In genomic region chr5:107015422-107016081, GRCm38 (mm10) we compare ENCODE assay signal across 8 mouse cellular contexts. TPM values are rescaled to one million over a fixed set of nuclear protein-coding genes. Genes with fewer than 3 reads are reported as not detected.
DNase-seq lines count a peak whose midpoint lies in the region; ATAC-seq lines count a peak whose summit lies in the region.
"Had no signal": no experiment of that assay in that cellular context is flagged by ENCODE, and none has a peak within 500 bp of the region (broad histone marks: within the 10 kb centered on the region; RNA-seq: fewer than 3 reads in every experiment).

No protein-coding gene starts in this region.

- WGBS in midbrain, embryonic 10.5 days, result 34% methylated on average over 10 of the region's 10 CpGs
- 29% methylated on average over 10 of the region's 10 CpGs for WGBS in midbrain, embryonic 16.5 days
- WGBS in embryonic facial prominence, embryonic 13.5 days, result 14% methylated on average over 10 of the region's 10 CpGs

- DNase-seq in midbrain, embryonic 10.5 days (ENCODE audit: low spot score), result no peak
- DNase-seq in liver, result peak; percentile 47
- peak; percentile 35 for DNase-seq in thymus, postnatal 25 days
- DNase-seq in gastrocnemius, postnatal 10 days, result no peak
- no peak for DNase-seq in adrenal gland, postnatal 36 days
- DNase-seq: adrenal gland, postnatal 10 days had no signal

- no peaks in the 10 kb centered on the region for H3K36me3 ChIP-seq in midbrain, embryonic 10.5 days
- no peaks in the 10 kb centered on the region for H3K36me3 ChIP-seq in midbrain, embryonic 16.5 days (ENCODE audit: control insufficient read depth, insufficient read depth, low read length)
- no peaks in the 10 kb centered on the region for H3K36me3 ChIP-seq in embryonic facial prominence, embryonic 13.5 days

- H3K4me3 ChIP-seq in midbrain, embryonic 10.5 days, result no peak overlapping the region
- H3K4me3 ChIP-seq in midbrain, embryonic 16.5 days (ENCODE audit: low read depth, low read length), result no peak overlapping the region
- no peak overlapping the region for H3K4me3 ChIP-seq in embryonic facial prominence, embryonic 13.5 days

- no peak for ATAC-seq in midbrain, embryonic 16.5 days
- no peak for ATAC-seq in embryonic facial prominence, embryonic 13.5 days (ENCODE audit: insufficient number of reproducible peaks, insufficient read depth, low FRiP score, low TSS enrichment, low read depth)

- no peaks in the 10 kb centered on the region for H3K9me3 ChIP-seq in midbrain, embryonic 10.5 days (replicated peaks)
- H3K9me3 ChIP-seq in midbrain, embryonic 16.5 days (replicated peaks; ENCODE audit: control insufficient read depth, low read length, poor library complexity, severe bottlenecking), result no peaks in the 10 kb centered on the region
- no peaks in the 10 kb centered on the region for H3K9me3 ChIP-seq in embryonic facial prominence, embryonic 13.5 days

- peak overlapping the region; percentile 50 for H3K27ac ChIP-seq in midbrain, embryonic 10.5 days (replicated peaks)
- no peak overlapping the region for H3K27ac ChIP-seq in midbrain, embryonic 16.5 days (ENCODE audit: low read length)
- no peak overlapping the region for H3K27ac ChIP-seq in embryonic facial prominence, embryonic 13.5 days

- no peak overlapping the region for H3K9ac ChIP-seq in midbrain, embryonic 16.5 days (ENCODE audit: low read depth, low read length)
- 0 out of 2 replicates have a peak overlapping the region, but pooled peaks have one; percentile 11 for H3K9ac ChIP-seq in embryonic facial prominence, embryonic 13.5 days

- H3K4me2 ChIP-seq in midbrain, embryonic 16.5 days (ENCODE audit: low read length), result no peak overlapping the region
- no peak overlapping the region; the same call in 1 of the 2 replicates for H3K4me2 ChIP-seq in embryonic facial prominence, embryonic 13.5 days

- H3K4me1 ChIP-seq in midbrain, embryonic 10.5 days, result peaks cover 44% of the 10 kb centered on the region
- no peaks in the 10 kb centered on the region for H3K4me1 ChIP-seq in midbrain, embryonic 16.5 days (ENCODE audit: control insufficient read depth, insufficient read depth, low read length)
- H3K4me1 ChIP-seq in embryonic facial prominence, embryonic 13.5 days, result peaks cover 52% of the 10 kb centered on the region

- H3K27me3 ChIP-seq in midbrain, embryonic 10.5 days (ENCODE audit: low read depth, poor library complexity, severe bottlenecking), result no peaks in the 10 kb centered on the region; the same call in 1 of the 2 replicates
- H3K27me3 ChIP-seq in midbrain, embryonic 16.5 days (ENCODE audit: control insufficient read depth, insufficient read depth, low read depth, low read length), result no peaks in the 10 kb centered on the region
- H3K27me3 ChIP-seq in embryonic facial prominence, embryonic 13.5 days, result no peaks in the 10 kb centered on the region

RNA-seq across cellular contexts. Expression of gene Cdc7, which starts 51.4 kb away (rescaled TPM):
- polyA plus RNA-seq in midbrain, embryonic 10.5 days (2016; fragmentation: Nextera tagmentation; extraction: Ambion mirVana), result 59.3 and 63.5 TPM in 2 replicates
- polyA plus RNA-seq in midbrain, embryonic 16.5 days (2015; fragmentation: Nextera tagmentation; extraction: Ambion mirVana), result 49.7 and 49.8 TPM in 2 replicates
- polyA plus RNA-seq in embryonic facial prominence, embryonic 13.5 days (2015; fragmentation: Nextera tagmentation; extraction: Ambion mirVana), result 51.6 and 55.7 TPM in 2 replicates
- 1 to 10 TPM; 3.3 to 3.5 TPM for total RNA-seq in gastrocnemius, postnatal 10 days (2021)
- 1 to 10 TPM; 2.3 to 3.6 TPM for total RNA-seq in adrenal gland, postnatal 36 days (2021)

Comparison
In these comparisons a context has a peak if more than half of its experiments do, and no peak if none do; other contexts are left out.
1. DNase-seq: peak in liver (single experiment) and thymus, postnatal 25 days (single experiment); none in midbrain, embryonic 10.5 days (single experiment), gastrocnemius, postnatal 10 days (single experiment) and adrenal gland, postnatal 36 days (0 of 2).